Mouse (Mus musculus) forebrain, embryonic 13.5 days (tissue): ENCODE data around the gene Poc1a. TPM values are rescaled to one million over a fixed set of nuclear protein-coding genes. Genes with fewer than 3 reads are reported as not detected.

ENCODE experiments used
- ATAC-seq: fragments of 200-750 bp; cut with Nextera tagmentation; 2 replicates; pipeline ENCODE4 v1.8.0; 2017
- H3K27ac ChIP-seq: fragments of 300-500 bp; sonication (generic); 2 replicates; pipeline ENCODE4 v1.5.1; 2015; ENCODE audit warnings: inconsistent platforms, mild to moderate bottlenecking, moderate library complexity
- H3K27me3 ChIP-seq: fragments of 300-500 bp; sonication (generic); 2 replicates; pipeline ENCODE4 v1.6.1; 2015; ENCODE audit warnings: mild to moderate bottlenecking, inconsistent platforms
- H3K36me3 ChIP-seq: fragments of 300-500 bp; sonication (generic); 2 replicates; pipeline ENCODE4 v1.6.1; 2015; ENCODE audit warnings: mild to moderate bottlenecking, inconsistent platforms; ENCODE audit not compliant: poor library complexity, severe bottlenecking
- H3K4me1 ChIP-seq: fragments of 300-500 bp; sonication (generic); 2 replicates; pipeline ENCODE4 v1.6.1; 2015; ENCODE audit warnings: inconsistent platforms
- H3K4me2 ChIP-seq: fragments of 300-500 bp; sonication (generic); 2 replicates; pipeline ENCODE4 v1.6.1; 2015; ENCODE audit warnings: inconsistent platforms, mild to moderate bottlenecking, moderate library complexity
- H3K4me3 ChIP-seq: fragments of 300-500 bp; sonication (generic); 2 replicates; pipeline ENCODE4 v1.5.1; 2015; ENCODE audit warnings: mild to moderate bottlenecking, inconsistent platforms
- H3K9ac ChIP-seq: fragments of 300-500 bp; sonication (generic); 2 replicates; pipeline ENCODE4 v1.6.1; 2015; ENCODE audit warnings: mild to moderate bottlenecking, inconsistent platforms
- H3K9me3 ChIP-seq: fragments of 300-500 bp; sonication (generic); replicated peaks from 2 replicates; pipeline ENCODE4 v1.6.1; 2016; ENCODE audit warnings: inconsistent platforms
- WGBS: fragments of 180-500 bp; shearing (Covaris S2); methylation state at CpG from one replicate; pipeline ENCODE4 v1.1.7; 2015; 5-methylcytosine and 5-hydroxymethylcytosine counted together
- polyA plus RNA-seq: library from polyadenylated mRNA; unstranded; fragments of >200 nt; fragmentation: Nextera tagmentation; extraction: Ambion mirVana; gene quantifications from 2 replicates; pipeline ENCODE4 v1.2.1, GENCODE M21; 2015

Poc1a gene
- polyA plus RNA-seq, 1 experiment from 2014 or later = 17.7 TPM

GRCm38 (mm10) chr9:106399808-106400207 lies 118.9 kb downstream of the Poc1a start:
- ATAC-seq = no peak
- peaks cover 8% of the 10 kb centered on the region for H3K4me1 ChIP-seq
- H3K4me2 ChIP-seq = no peak overlapping the region
- WGBS = 94% methylated on average over 3 of the region's 3 CpGs
- no peak overlapping the region for H3K27ac ChIP-seq
- H3K27me3 ChIP-seq = no peaks in the 10 kb centered on the region
- no peak overlapping the region for H3K4me3 ChIP-seq
- H3K36me3 ChIP-seq = no peaks in the 10 kb centered on the region
- H3K9ac ChIP-seq = no peak overlapping the region
- no peaks in the 10 kb centered on the region for H3K9me3 ChIP-seq

Other genes with a start within 250 kb of the Poc1a start
- 0.49 and 0.50 TPM in 2 replicates for gene Col6a4, start 184.3 kb upstream of the Poc1a start, polyA plus RNA-seq
- gene Glyctk, start 122.9 kb upstream of the Poc1a start, polyA plus RNA-seq = 6.4 and 7.9 TPM in 2 replicates
- gene Wdr82, start 110.1 kb upstream of the Poc1a start, polyA plus RNA-seq = 33.8 and 40.1 TPM in 2 replicates
- 19.5 and 20.1 TPM in 2 replicates for gene Ppm1m, start 81.3 kb upstream of the Poc1a start, polyA plus RNA-seq
- 48.0 and 51.7 TPM in 2 replicates for gene Twf2, start 78.0 kb upstream of the Poc1a start, polyA plus RNA-seq
- not detected in 2 replicates for gene Tlr9, start 58.5 kb upstream of the Poc1a start, polyA plus RNA-seq
- gene Alas1, start 32.4 kb upstream of the Poc1a start, polyA plus RNA-seq = 86.8 and 87.7 TPM in 2 replicates
- 7.1 and 8.7 TPM in 2 replicates for gene Dusp7, start 87.6 kb downstream of the Poc1a start, polyA plus RNA-seq
- 793 and 845 TPM in 2 replicates for gene Rpl29, start 148.4 kb downstream of the Poc1a start, polyA plus RNA-seq
- 35.8 and 42.2 TPM in 2 replicates for gene Acy1, start 157.3 kb downstream of the Poc1a start, polyA plus RNA-seq
- 3.0 and 4.3 TPM in 2 replicates for gene Abhd14b, start 166.4 kb downstream of the Poc1a start, polyA plus RNA-seq
- 40.5 and 50.9 TPM in 2 replicates for gene Abhd14a, start 166.6 kb downstream of the Poc1a start, polyA plus RNA-seq
- gene Pcbp4, start 172.2 kb downstream of the Poc1a start, polyA plus RNA-seq = 243 and 274 TPM in 2 replicates
- 0.37 and 0.45 TPM in 2 replicates for gene Gpr62, start 184.9 kb downstream of the Poc1a start, polyA plus RNA-seq
- gene Rrp9, start 194.9 kb downstream of the Poc1a start, polyA plus RNA-seq = 52.8 and 58.5 TPM in 2 replicates
- gene Parp3, start 195.9 kb downstream of the Poc1a start, polyA plus RNA-seq = 0.23 and 0.70 TPM in 2 replicates
- not detected in 2 replicates for gene Iqcf1, start 218.9 kb downstream of the Poc1a start, polyA plus RNA-seq
- gene Iqcf5, start 233.5 kb downstream of the Poc1a start, polyA plus RNA-seq = not detected in 2 replicates